Mouse (Mus musculus) limb, embryonic 14.5 days (tissue): ENCODE measurements around the gene Slc22a12. TPM values are rescaled to one million over a fixed set of nuclear protein-coding genes. Genes with fewer than 3 reads are reported as not detected.
A peak's percentile ranks its signal among the peaks of the same experiment; 100 is the strongest.

Source experiments
- ATAC-seq: fragments of 200-750 bp; cut with Nextera tagmentation; 2 replicates; pipeline ENCODE4 v1.8.0; 2017; ENCODE audit warnings: low read depth, moderate number of reproducible peaks, moderate TSS enrichment; ENCODE audit not compliant: low FRiP score
- DNase-seq: peaks from one replicate; pipeline ENCODE4 v3.0.0-alpha.2; 2015; ENCODE audit warnings: low spot score
- H3K27ac ChIP-seq: fragments of 300-500 bp; sonication (generic); replicated peaks from 2 replicates; pipeline ENCODE4 v1.5.1; 2014; ENCODE audit warnings: low read depth, mild to moderate bottlenecking, low read length, moderate library complexity, mixed read lengths
- H3K27me3 ChIP-seq: fragments of 300-500 bp; sonication (generic); 2 replicates; pipeline ENCODE4 v1.6.1; 2014; ENCODE audit warnings: low read length, mixed read lengths; ENCODE audit not compliant: control insufficient read depth, insufficient read depth
- H3K36me3 ChIP-seq: fragments of 300-500 bp; sonication (generic); 2 replicates; pipeline ENCODE4 v1.6.1; 2014; ENCODE audit warnings: mild to moderate bottlenecking, low read length, moderate library complexity, mixed read lengths; ENCODE audit not compliant: control insufficient read depth, insufficient read depth
- H3K4me1 ChIP-seq: fragments of 300-500 bp; sonication (generic); 2 replicates; pipeline ENCODE4 v1.6.1; 2014; ENCODE audit warnings: antibody characterized with exemption, low read length, mixed read lengths; ENCODE audit not compliant: control insufficient read depth, insufficient read depth
- H3K4me2 ChIP-seq: fragments of 300-500 bp; sonication (generic); replicated peaks from 2 replicates; pipeline ENCODE4 v1.6.1; 2014; ENCODE audit warnings: low read depth, mild to moderate bottlenecking, low read length, moderate library complexity; ENCODE audit not compliant: severe bottlenecking
- H3K4me3 ChIP-seq: fragments of 300-500 bp; sonication (generic); replicated peaks from 2 replicates; pipeline ENCODE4 v1.5.1; 2014; ENCODE audit warnings: low read length
- H3K9ac ChIP-seq: fragments of 300-500 bp; sonication (generic); 2 replicates; pipeline ENCODE4 v1.6.1; 2014; ENCODE audit warnings: mild to moderate bottlenecking, low read depth, low read length, moderate library complexity; ENCODE audit not compliant: severe bottlenecking
- H3K9me3 ChIP-seq: fragments of 300-500 bp; sonication (generic); 2 replicates; pipeline ENCODE4 v1.6.1; 2016; ENCODE audit warnings: low read length; ENCODE audit not compliant: control insufficient read depth
- POLR2A ChIP-seq: fragments of 200-500 bp; IDR thresholded peaks from 2 replicates; pipeline ENCODE4 v1.8.0; 2012; ENCODE audit warnings: inconsistent platforms, mild to moderate bottlenecking, moderate library complexity, borderline replicate concordance; ENCODE audit not compliant: insufficient read depth, insufficient read length; ENCODE audit errors: extremely low read depth
- WGBS: fragments of 180-500 bp; shearing (Covaris S2); extraction: QIAGEN DNeasy Blood & Tissue Kit; methylation state at CpG from one replicate; pipeline ENCODE4 v1.1.7; 2014; 5-methylcytosine and 5-hydroxymethylcytosine counted together
- polyA plus RNA-seq, 2 experiments: library from polyadenylated mRNA; depleted of rRNA in 1 of 2; stranded (reverse) in 1 of 2; unstranded in 1 of 2; fragments of >200 nt; fragmentation: Nextera tagmentation in 1 of 2; extraction: Ambion mirVana in 1 of 2; gene quantifications; 2 replicates each; pipeline versions ENCODE4 v1.2.1 to v1.2.3; 2012 to 2014

Slc22a12 gene
- polyA plus RNA-seq, 2 experiments, result not detected

DNA sequence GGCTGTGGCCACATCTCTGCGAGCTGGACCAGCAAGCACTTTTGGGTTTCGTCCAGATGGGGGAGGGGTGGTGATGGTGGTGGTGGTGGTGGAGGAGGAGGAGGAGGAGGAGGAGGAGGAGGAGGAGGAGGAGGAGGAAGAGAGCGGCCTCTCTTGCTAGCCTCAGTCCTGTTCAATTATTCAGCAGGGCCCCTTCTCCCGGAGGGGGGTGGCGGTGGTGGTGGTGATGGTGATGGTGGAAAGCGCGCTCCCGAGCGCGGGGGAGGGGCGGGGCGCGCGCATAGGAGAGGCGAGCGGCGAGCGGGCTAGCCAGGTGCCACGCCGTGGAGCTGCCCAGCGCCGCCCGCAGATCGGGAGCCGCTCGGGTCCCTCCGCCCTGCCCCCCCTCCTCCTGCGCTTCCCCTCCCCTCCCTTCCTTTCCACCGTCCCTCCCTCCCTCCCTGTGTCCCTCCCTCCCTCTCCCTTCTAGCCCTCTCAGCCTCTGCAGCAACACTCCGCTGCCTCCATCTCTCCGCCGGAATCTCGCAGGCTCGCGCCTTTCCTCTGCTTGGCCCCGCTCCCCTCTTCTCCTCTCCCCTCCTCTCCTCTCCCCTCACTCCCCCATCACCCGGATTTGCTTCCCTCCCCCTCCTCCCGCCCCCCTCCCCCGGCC, 45.6 kb downstream of the Slc22a12 start:
- no peaks in the 10 kb centered on the region for H3K36me3 ChIP-seq
- H3K4me2 ChIP-seq, result peak overlapping the region; percentile 88
- H3K4me3 ChIP-seq, result peak overlapping the region; percentile 49
- no peak for TF ChIP-seq POLR2A
- peaks cover 75% of the 10 kb centered on the region for H3K27me3 ChIP-seq
- ATAC-seq (0 out of 2 replicates have a peak, but pooled peaks have one; percentile 27), DNase-seq (no peak)
- no peaks in the 10 kb centered on the region for H3K9me3 ChIP-seq
- H3K9ac ChIP-seq, result peak overlapping the region; percentile 52
- WGBS, result 0% methylated on average over 13 of the region's 39 CpGs
- H3K4me1 ChIP-seq, result peaks cover 9% of the 10 kb centered on the region
- no peak overlapping the region for H3K27ac ChIP-seq

GRCm38 (mm10) chr19:6496462-6497149, 46.2 kb downstream of the Slc22a12 start:
- DNase-seq (no peak), ATAC-seq (no peak)
- no peaks in the 10 kb centered on the region for H3K36me3 ChIP-seq
- peaks cover 3% of the 10 kb centered on the region; the same call in 1 of the 2 replicates for H3K4me1 ChIP-seq
- no peak overlapping the region for H3K27ac ChIP-seq
- H3K4me3 ChIP-seq, result 0 out of 2 replicates have a peak overlapping the region, but pooled peaks have one; percentile 49
- WGBS, result 14% methylated on average over 6 of the region's 6 CpGs
- H3K4me2 ChIP-seq, result peak overlapping the region; percentile 88; the same call in 1 of the 2 replicates
- no peak overlapping the region for H3K9ac ChIP-seq
- no peaks in the 10 kb centered on the region for H3K9me3 ChIP-seq
- H3K27me3 ChIP-seq, result peaks cover 68% of the 10 kb centered on the region
- no peak for TF ChIP-seq POLR2A

DNA sequence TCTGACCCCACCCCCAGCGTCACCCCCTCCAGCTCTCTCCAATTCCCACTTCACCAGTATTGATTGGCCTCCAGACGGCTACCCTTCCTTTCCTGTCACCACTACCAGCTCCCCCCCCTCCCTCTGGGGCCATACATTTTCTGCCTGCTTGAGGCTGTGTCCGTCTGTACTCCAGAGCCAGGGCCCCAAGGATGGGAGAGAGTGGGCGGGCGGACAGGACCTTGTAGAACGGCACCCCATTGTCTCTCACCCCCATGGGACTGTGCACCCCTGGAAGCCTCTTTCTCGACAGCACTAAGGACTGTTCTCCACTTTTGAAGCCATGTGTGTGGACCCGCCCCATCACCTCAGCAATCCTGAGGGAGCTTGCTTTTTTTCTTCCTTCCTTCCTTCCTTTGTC, 47.1 kb downstream of the Slc22a12 start:
- Histone ChIP-seq H3K9ac (no peak overlapping the region), H3K4me1 (peaks cover 3% of the 10 kb centered on the region; the same call in 1 of the 2 replicates), H3K4me3 (no peak overlapping the region), H3K9me3 (no peaks in the 10 kb centered on the region), H3K27ac (no peak overlapping the region), H3K4me2 (no peak overlapping the region), H3K36me3 (no peaks in the 10 kb centered on the region), H3K27me3 (peaks cover 61% of the 10 kb centered on the region)
- TF ChIP-seq POLR2A, result no peak
- DNase-seq, result no peak
- 25% methylated on average over 8 of the region's 8 CpGs for WGBS
- no peak for ATAC-seq

DNA sequence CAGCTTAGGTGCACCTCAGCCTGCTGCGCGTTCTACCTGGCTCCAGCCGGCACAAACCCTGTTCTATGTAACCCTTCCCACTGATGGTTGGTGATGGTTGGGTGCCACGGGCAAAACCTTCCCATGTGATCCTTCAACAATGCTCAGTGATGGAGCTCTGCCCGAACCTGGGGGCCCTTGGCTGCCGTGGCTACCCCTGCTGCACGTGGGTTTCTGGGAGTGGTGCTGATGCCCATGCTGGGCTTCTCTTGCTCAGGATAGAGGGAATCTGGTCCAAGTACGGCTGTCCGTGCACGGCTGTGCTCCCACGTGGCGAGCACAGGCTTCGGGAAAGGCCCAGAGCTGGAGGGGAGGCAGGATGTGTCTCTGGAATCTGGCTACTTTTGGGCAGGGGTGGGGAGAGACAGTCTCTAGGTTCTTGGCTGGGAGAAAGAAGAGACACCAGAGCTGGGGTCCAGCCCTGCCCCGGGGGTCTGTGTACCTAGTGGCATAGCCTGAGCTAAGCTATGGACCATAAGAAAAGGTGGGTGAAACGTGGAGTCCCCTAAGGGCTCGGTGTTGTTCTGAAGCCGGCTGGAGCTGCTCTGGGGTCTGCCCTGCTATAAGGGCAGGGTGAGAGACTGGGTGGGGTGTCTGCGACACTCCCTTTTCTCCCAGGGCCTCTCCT, 48.2 kb downstream of the Slc22a12 start:
- H3K36me3 ChIP-seq, result no peaks in the 10 kb centered on the region
- ATAC-seq (no peak), DNase-seq (no peak)
- no peak overlapping the region for H3K4me2 ChIP-seq
- no peak overlapping the region for H3K9ac ChIP-seq
- 54% methylated on average over 18 of the region's 18 CpGs for WGBS
- H3K27ac ChIP-seq, result no peak overlapping the region
- peaks cover 50% of the 10 kb centered on the region for H3K27me3 ChIP-seq
- no peak overlapping the region for H3K4me3 ChIP-seq
- peaks cover 3% of the 10 kb centered on the region; the same call in 1 of the 2 replicates for H3K4me1 ChIP-seq
- TF ChIP-seq POLR2A, result no peak
- no peaks in the 10 kb centered on the region for H3K9me3 ChIP-seq

- H3K27ac ChIP-seq, result no peak overlapping the region
- 50% methylated on average over 5 of the region's 7 CpGs for WGBS
- H3K36me3 ChIP-seq, result no peaks in the 10 kb centered on the region
- no peak overlapping the region for H3K9ac ChIP-seq
- peaks cover 3% of the 10 kb centered on the region; the same call in 1 of the 2 replicates for H3K4me1 ChIP-seq
- no peak for DNase-seq
- H3K27me3 ChIP-seq, result peaks cover 44% of the 10 kb centered on the region
- no peak for TF ChIP-seq POLR2A
- no peaks in the 10 kb centered on the region for H3K9me3 ChIP-seq
- no peak for ATAC-seq
- no peak overlapping the region for H3K4me2 ChIP-seq
- H3K4me3 ChIP-seq, result no peak overlapping the region
Observed at GRCm38 (mm10) chr19:6494032-6494431, 48.8 kb downstream of the Slc22a12 start.
